Mouse (Mus musculus): ENCODE data around the gene P4hb. TPM values are rescaled to one million over a fixed set of nuclear protein-coding genes. Genes with fewer than 3 reads are reported as not detected.

Gene P4hb
- total RNA-seq, 1 experiment = 904 TPM

- in situ Hi-C loops (cut with MboI; ENCODE audit: low sequenced_read_pairs in 2 of 2, unreplicated experiment in 2 of 2) = no loop called here
- TF ChIP-seq CHD2 (IDR thresholded peaks at IDR 0.05; ENCODE audit: low read depth, low read length) (no peak), MAFK (IDR thresholded peaks at IDR 0.05; ENCODE audit: insufficient read depth, low read depth, low read length) (no peak), ZNF384 (IDR thresholded peaks at IDR 0.05; ENCODE audit: low read depth, low read length) (no peak), ZC3H11A (IDR thresholded peaks at IDR 0.05; ENCODE audit: borderline replicate concordance, low read depth, low read length) (no peak), HCFC1 (IDR thresholded peaks at IDR 0.05; ENCODE audit: borderline replicate concordance, insufficient read depth, low read length) (no peak)
- Histone ChIP-seq H3K27ac (ENCODE audit: insufficient read depth, low read depth, low read length, poor library complexity, severe bottlenecking) (peak overlapping the region; percentile 98), H3K4me1 (ENCODE audit: control insufficient read depth in 2 of 2, insufficient read depth in 2 of 2, low read length in 2 of 2, poor library complexity in 1 of 2) (peaks cover 3 to 21% of the 10 kb centered on the region in 2 experiments), H3K4me3 (ENCODE audit: insufficient read depth in 1 of 2, low read depth in 1 of 2, low read length in 2 of 2, poor library complexity in 1 of 2, severe bottlenecking in 1 of 2) (peak overlapping the region; percentile 70 to 88), H3K9me3 (ENCODE audit: control insufficient read depth, insufficient read depth, low read depth, low read length) (no peaks in the 10 kb centered on the region), H3K36me3 (ENCODE audit: control insufficient read depth, insufficient read depth, low read length, poor library complexity, severe bottlenecking) (peaks cover 38% of the 10 kb centered on the region), H3K9ac (ENCODE audit: insufficient read depth, low read depth, low read length, poor library complexity, severe bottlenecking) (peak overlapping the region; percentile 95)
- no peak for DNase-seq (ENCODE audit: low read depth, low spot score)
These were observed 9.4 kb upstream of the P4hb start for GRCm38 (mm10) chr11:120582268-120582981.

GRCm38 (mm10) chr11:120581490-120582267 is 8.6 kb upstream of the P4hb start, which contains the start of gene Arhgdia:
TSS of gene Arhgdia (minus strand) at chr11:120581624.
- Histone ChIP-seq H3K4me1 (ENCODE audit: control insufficient read depth in 2 of 2, insufficient read depth in 2 of 2, low read length in 2 of 2, poor library complexity in 1 of 2) (peaks cover 3 to 21% of the 10 kb centered on the region in 2 experiments), H3K9me3 (ENCODE audit: control insufficient read depth, insufficient read depth, low read depth, low read length) (no peaks in the 10 kb centered on the region), H3K27ac (ENCODE audit: insufficient read depth, low read depth, low read length, poor library complexity, severe bottlenecking) (peak within 1 kb of the TSS; percentile 98), H3K4me3 (ENCODE audit: insufficient read depth in 1 of 2, low read depth in 1 of 2, low read length in 2 of 2, poor library complexity in 1 of 2, severe bottlenecking in 1 of 2) (peak within 1 kb of the TSS; percentile 88 to 89), H3K36me3 (ENCODE audit: control insufficient read depth, insufficient read depth, low read length, poor library complexity, severe bottlenecking) (peaks cover 33% of the 10 kb centered on the region), H3K9ac (ENCODE audit: insufficient read depth, low read depth, low read length, poor library complexity, severe bottlenecking) (peak within 1 kb of the TSS; percentile 95)
- DNase-seq (ENCODE audit: low read depth, low spot score) = no peak
- in situ Hi-C loops (cut with MboI; ENCODE audit: low sequenced_read_pairs in 2 of 2, unreplicated experiment in 2 of 2) = no loop called here
- TF ChIP-seq HCFC1 (IDR thresholded peaks at IDR 0.05; ENCODE audit: borderline replicate concordance, insufficient read depth, low read length) = peak; percentile 42; the same call in 1 of the 2 replicates
- no peak for TF ChIP-seq ZNF384 (IDR thresholded peaks at IDR 0.05; ENCODE audit: low read depth, low read length)

- Histone ChIP-seq H3K27ac (ENCODE audit: insufficient read depth, low read depth, low read length, poor library complexity, severe bottlenecking) (peak overlapping the region; percentile 98), H3K9ac (ENCODE audit: insufficient read depth, low read depth, low read length, poor library complexity, severe bottlenecking) (peak overlapping the region; percentile 95), H3K9me3 (ENCODE audit: control insufficient read depth, insufficient read depth, low read depth, low read length) (no peaks in the 10 kb centered on the region), H3K4me1 (ENCODE audit: control insufficient read depth in 2 of 2, insufficient read depth in 2 of 2, low read length in 2 of 2, poor library complexity in 1 of 2) (peaks cover 3 to 21% of the 10 kb centered on the region in 2 experiments), H3K36me3 (ENCODE audit: control insufficient read depth, insufficient read depth, low read length, poor library complexity, severe bottlenecking) (peaks cover 30% of the 10 kb centered on the region), H3K4me3 (ENCODE audit: insufficient read depth in 1 of 2, low read depth in 1 of 2, low read length in 2 of 2, poor library complexity in 1 of 2, severe bottlenecking in 1 of 2) (peak overlapping the region; percentile 88 to 89)
- DNase-seq (ENCODE audit: low read depth, low spot score) = no peak
- no peak for TF ChIP-seq MAFK (IDR thresholded peaks at IDR 0.05; ENCODE audit: insufficient read depth, low read depth, low read length)
- TF ChIP-seq HCFC1 (IDR thresholded peaks at IDR 0.05; ENCODE audit: borderline replicate concordance, insufficient read depth, low read length) = no peak
- no peak for TF ChIP-seq CHD2 (IDR thresholded peaks at IDR 0.05; ENCODE audit: low read depth, low read length)
- no peak for TF ChIP-seq ZC3H11A (IDR thresholded peaks at IDR 0.05; ENCODE audit: borderline replicate concordance, low read depth, low read length)
- no peak for TF ChIP-seq ZNF384 (IDR thresholded peaks at IDR 0.05; ENCODE audit: low read depth, low read length)
- in situ Hi-C loops (cut with MboI; ENCODE audit: low sequenced_read_pairs in 2 of 2, unreplicated experiment in 2 of 2) = no loop called here
These were observed 7.8 kb upstream of the P4hb start for GRCm38 (mm10) chr11:120580871-120581331.

GRCm38 (mm10) chr11:120580190-120580589 is 7.1 kb upstream of the P4hb start:
- TF ChIP-seq MAFK (IDR thresholded peaks at IDR 0.05; ENCODE audit: insufficient read depth, low read depth, low read length) = no peak
- no peak for TF ChIP-seq CHD2 (IDR thresholded peaks at IDR 0.05; ENCODE audit: low read depth, low read length)
- no peak for TF ChIP-seq ZNF384 (IDR thresholded peaks at IDR 0.05; ENCODE audit: low read depth, low read length)
- TF ChIP-seq ZC3H11A (IDR thresholded peaks at IDR 0.05; ENCODE audit: borderline replicate concordance, low read depth, low read length) = no peak
- no peak for TF ChIP-seq HCFC1 (IDR thresholded peaks at IDR 0.05; ENCODE audit: borderline replicate concordance, insufficient read depth, low read length)

More at GRCm38 (mm10) chr11:120580190-120580589, 7.1 kb upstream of the P4hb start:
- Histone ChIP-seq H3K9ac (ENCODE audit: insufficient read depth, low read depth, low read length, poor library complexity, severe bottlenecking) (peak overlapping the region; percentile 95), H3K36me3 (ENCODE audit: control insufficient read depth, insufficient read depth, low read length, poor library complexity, severe bottlenecking) (peaks cover 29% of the 10 kb centered on the region), H3K27ac (ENCODE audit: insufficient read depth, low read depth, low read length, poor library complexity, severe bottlenecking) (peak overlapping the region; percentile 98; the same call in 1 of the 2 replicates), H3K4me3 (ENCODE audit: insufficient read depth in 1 of 2, low read depth in 1 of 2, low read length in 2 of 2, poor library complexity in 1 of 2, severe bottlenecking in 1 of 2) (peak overlapping the region; percentile 88 to 89), H3K9me3 (ENCODE audit: control insufficient read depth, insufficient read depth, low read depth, low read length) (no peaks in the 10 kb centered on the region), H3K4me1 (ENCODE audit: control insufficient read depth in 2 of 2, insufficient read depth in 2 of 2, low read length in 2 of 2, poor library complexity in 1 of 2) (peaks cover 3 to 21% of the 10 kb centered on the region in 2 experiments)
- in situ Hi-C loops (cut with MboI; ENCODE audit: low sequenced_read_pairs in 2 of 2, unreplicated experiment in 2 of 2) = no loop called here
- DNase-seq (ENCODE audit: low read depth, low spot score) = no peak
